Mouse (Mus musculus): Measurements from ENCODE around the gene Gm15293. TPM values are rescaled to one million over a fixed set of nuclear protein-coding genes. Genes with fewer than 3 reads are reported as not detected.
"Not testable (repeated sequence)": the region's sequence is repeated elsewhere in the genome, so short reads cannot be mapped to it uniquely, and the experiment has no call there.

Gm15293 gene
- polyA plus RNA-seq (2015; fragmentation: Nextera tagmentation; extraction: Ambion mirVana): not detected in 2 replicates

DNA sequence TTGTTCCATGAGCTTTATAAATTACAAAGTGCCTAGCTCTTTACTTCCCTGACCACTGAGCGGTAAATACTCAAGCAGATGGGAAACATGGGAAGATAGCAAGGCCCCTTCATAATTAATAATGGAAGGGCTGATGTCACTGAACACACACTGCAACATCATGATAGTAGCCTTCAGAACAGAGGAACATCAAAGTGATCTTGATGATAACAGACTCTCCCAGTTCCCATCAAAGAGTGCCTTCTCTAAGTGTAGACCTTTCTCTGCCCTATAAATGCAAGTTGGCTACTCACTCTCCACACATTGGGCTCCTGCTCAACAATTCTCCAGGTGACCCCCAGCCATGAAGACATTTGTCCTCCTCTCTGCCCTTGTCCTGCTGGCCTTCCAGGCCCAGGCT is at the start of gene Gm15293:
Gm15293 (plus strand) TSS at position 301 of the 400 bp plus-strand sequence.
- H3K4me1 ChIP-seq; H3K27me3 ChIP-seq; H3K4me2 ChIP-seq (replicated peaks); H3K27ac ChIP-seq; H3K4me3 ChIP-seq; ATAC-seq (ENCODE audit: low FRiP score, low read depth); H3K9me3 ChIP-seq; H3K9ac ChIP-seq; H3K36me3 ChIP-seq: not testable (repeated sequence)
- no CpG with 5 or more reads among the region's 1 CpGs for WGBS

DNA sequence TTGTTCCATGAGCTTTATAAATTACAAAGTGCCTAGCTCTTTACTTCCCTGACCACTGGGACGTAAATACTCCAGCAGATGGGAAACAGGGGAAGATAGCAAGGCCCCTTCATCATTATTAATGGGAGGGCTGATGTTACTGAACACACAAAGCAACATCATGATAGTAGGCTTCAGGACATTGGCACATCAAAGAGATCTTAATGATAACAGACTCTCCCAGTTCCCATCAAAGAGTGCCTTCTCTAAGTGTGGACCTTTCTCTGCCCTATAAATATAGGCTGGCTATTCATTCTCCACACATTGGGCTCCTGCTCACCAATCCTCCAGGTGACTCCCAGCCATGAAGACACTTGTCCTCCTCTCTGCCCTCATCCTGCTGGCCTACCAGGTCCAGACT is 39.4 kb upstream of the Gm15293 start, which contains the start of gene Defa22:
Defa22 (plus strand) TSS at position 301 of the 400 bp plus-strand sequence.
- H3K36me3 ChIP-seq; H3K9me3 ChIP-seq; H3K27me3 ChIP-seq; ATAC-seq (ENCODE audit: low FRiP score, low read depth); H3K9ac ChIP-seq; H3K27ac ChIP-seq; H3K4me2 ChIP-seq (replicated peaks); H3K4me1 ChIP-seq; H3K4me3 ChIP-seq: not testable (repeated sequence)
- no CpG with 5 or more reads among the region's 1 CpGs for WGBS

DNA sequence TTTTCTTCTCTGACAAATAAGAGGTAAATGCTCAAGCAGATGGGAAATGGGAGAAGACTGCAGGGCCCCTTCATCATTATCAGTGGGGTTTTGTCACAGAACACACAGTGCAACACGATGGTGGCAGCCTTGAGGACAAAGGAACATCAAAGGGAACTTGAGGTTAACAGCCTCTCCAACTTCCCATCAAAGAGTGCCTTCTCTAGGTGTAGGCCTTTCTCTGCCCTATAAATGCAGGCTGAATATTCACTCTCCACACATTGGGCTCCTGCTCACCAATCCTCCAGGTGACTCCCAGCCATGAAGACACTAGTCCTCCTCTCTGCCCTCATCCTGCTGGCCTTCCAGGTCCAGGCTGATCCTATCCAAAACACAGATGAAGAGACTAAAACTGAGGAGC is 10.0 kb upstream of the Gm15293 start, which contains the start of gene Defa31:
Defa31 (plus strand) TSS at position 301 of the 400 bp plus-strand sequence.
- H3K9ac ChIP-seq; ATAC-seq (ENCODE audit: low FRiP score, low read depth); H3K4me2 ChIP-seq (replicated peaks); H3K27ac ChIP-seq; H3K4me1 ChIP-seq; H3K27me3 ChIP-seq; H3K4me3 ChIP-seq; H3K36me3 ChIP-seq; H3K9me3 ChIP-seq: not testable (repeated sequence)
- no CpG with 5 or more reads among the region's 1 CpGs for WGBS

Other genes starting within 250 kb of the Gm15293 start
- not detected in 2 replicates for gene Defa21, start 176.0 kb upstream of the Gm15293 start, polyA plus RNA-seq (2015; fragmentation: Nextera tagmentation; extraction: Ambion mirVana)
- not detected in 2 replicates for gene Defa23, start 146.5 kb upstream of the Gm15293 start, polyA plus RNA-seq (2015; fragmentation: Nextera tagmentation; extraction: Ambion mirVana)
- not detected in 2 replicates for gene Defa35, start 136.5 kb upstream of the Gm15293 start, polyA plus RNA-seq (2015; fragmentation: Nextera tagmentation; extraction: Ambion mirVana)
- not detected in 2 replicates for gene Defa25, start 117.1 kb upstream of the Gm15293 start, polyA plus RNA-seq (2015; fragmentation: Nextera tagmentation; extraction: Ambion mirVana)
- gene Gm14851, start 105.5 kb upstream of the Gm15293 start, polyA plus RNA-seq (2015; fragmentation: Nextera tagmentation; extraction: Ambion mirVana): not detected in 2 replicates
- not detected in 2 replicates for gene Defa30, start 66.9 kb upstream of the Gm15293 start, polyA plus RNA-seq (2015; fragmentation: Nextera tagmentation; extraction: Ambion mirVana)
- not detected in 2 replicates for gene Defa22, start 39.3 kb upstream of the Gm15293 start, polyA plus RNA-seq (2015; fragmentation: Nextera tagmentation; extraction: Ambion mirVana)
- gene Defa31, start 9.9 kb upstream of the Gm15293 start, polyA plus RNA-seq (2015; fragmentation: Nextera tagmentation; extraction: Ambion mirVana): not detected in 2 replicates
- gene Gm15292, start 48.2 kb downstream of the Gm15293 start, polyA plus RNA-seq (2015; fragmentation: Nextera tagmentation; extraction: Ambion mirVana): not detected in 2 replicates
- not detected in 2 replicates for gene Defa27, start 114.0 kb downstream of the Gm15293 start, polyA plus RNA-seq (2015; fragmentation: Nextera tagmentation; extraction: Ambion mirVana)
- not detected in 2 replicates for gene Defa29, start 125.5 kb downstream of the Gm15293 start, polyA plus RNA-seq (2015; fragmentation: Nextera tagmentation; extraction: Ambion mirVana)
- gene Defa2, start 177.0 kb downstream of the Gm15293 start, polyA plus RNA-seq (2015; fragmentation: Nextera tagmentation; extraction: Ambion mirVana): not detected in 2 replicates
- not detected in 2 replicates for gene Defa33, start 190.2 kb downstream of the Gm15293 start, polyA plus RNA-seq (2015; fragmentation: Nextera tagmentation; extraction: Ambion mirVana)
- not detected in 2 replicates for gene Defa36, start 225.8 kb downstream of the Gm15293 start, polyA plus RNA-seq (2015; fragmentation: Nextera tagmentation; extraction: Ambion mirVana)